Mouse (Mus musculus) T-helper 1 cell (primary cell): ENCODE data around the gene Elk3.

Experiments
- in situ Hi-C: fragments of 300-600 bp; cut with MboI, MseI; formaldehyde crosslinking; loops from one replicate; pipeline ENCODE4 v1.15.1; 2025; ENCODE audit warnings: high pct_unique_total_duplicates

The Elk3 gene

DNA sequence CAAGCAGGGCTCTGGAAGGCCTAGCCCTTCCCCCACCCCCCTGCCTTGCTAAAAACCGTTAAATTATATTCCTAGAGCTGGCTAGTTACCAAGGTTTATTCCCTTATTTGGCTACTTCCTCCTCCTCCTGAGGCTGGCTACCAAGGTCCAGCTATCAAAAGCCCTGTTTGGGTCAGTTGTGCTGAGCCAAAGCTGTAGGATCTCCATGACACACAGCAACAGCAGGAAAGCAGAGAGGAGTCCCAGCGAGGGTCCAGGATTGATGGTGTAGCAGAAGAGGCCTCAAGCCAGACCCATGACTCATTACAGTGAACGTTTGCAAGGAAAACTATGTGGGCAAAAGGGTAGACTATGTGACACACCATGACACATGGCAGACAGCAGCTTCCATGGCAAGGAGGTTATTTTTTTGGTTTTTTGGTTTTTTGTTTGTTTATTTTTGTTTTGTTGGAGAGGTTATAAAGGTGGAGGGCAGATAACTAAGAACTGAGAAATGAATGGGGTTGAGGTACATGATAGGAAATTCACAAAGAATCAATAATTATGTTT lies 21.4 kb upstream of the Elk3 start:
- in situ Hi-C loops, result no loop called here

DNA sequence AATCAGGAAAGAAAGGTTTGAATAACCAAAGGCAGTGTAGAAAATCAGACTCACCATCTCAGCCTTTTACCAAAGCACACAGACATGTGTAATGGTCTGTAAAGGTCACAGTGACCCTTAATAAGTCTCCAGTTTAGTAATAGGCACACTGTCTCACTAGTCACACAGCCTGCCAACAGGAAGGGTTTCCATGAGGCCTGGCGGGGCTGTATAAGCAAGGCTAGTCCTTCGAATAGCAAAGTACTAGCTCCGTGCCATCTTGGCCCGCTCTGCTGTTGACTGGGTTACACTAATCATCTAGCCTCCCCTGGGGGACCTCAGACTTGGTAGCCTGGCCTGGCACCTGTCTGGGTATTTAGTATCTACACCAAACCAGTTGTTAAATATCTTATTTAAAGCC lies 20.6 kb upstream of the Elk3 start:
- in situ Hi-C loops, result no loop called here

DNA sequence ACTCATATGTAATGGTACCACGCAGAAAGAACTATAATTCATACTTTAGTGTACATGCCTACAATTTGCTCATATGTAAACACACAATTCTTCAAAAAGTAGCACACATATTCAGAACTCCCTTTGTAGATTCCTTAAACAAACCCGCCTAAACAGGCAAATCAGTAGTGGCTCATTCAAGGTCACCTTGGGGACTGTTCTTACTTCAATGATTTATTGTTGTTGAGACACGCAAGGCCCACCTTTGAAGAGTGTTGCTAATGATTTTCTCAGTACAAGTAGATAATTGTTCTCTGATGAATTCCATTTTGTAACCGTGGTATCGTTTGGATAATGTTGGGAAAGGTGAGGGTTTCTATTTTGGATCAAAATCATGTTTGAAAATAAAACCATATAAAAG lies 17.4 kb upstream of the Elk3 start:
- in situ Hi-C loops, result no loop called here

DNA sequence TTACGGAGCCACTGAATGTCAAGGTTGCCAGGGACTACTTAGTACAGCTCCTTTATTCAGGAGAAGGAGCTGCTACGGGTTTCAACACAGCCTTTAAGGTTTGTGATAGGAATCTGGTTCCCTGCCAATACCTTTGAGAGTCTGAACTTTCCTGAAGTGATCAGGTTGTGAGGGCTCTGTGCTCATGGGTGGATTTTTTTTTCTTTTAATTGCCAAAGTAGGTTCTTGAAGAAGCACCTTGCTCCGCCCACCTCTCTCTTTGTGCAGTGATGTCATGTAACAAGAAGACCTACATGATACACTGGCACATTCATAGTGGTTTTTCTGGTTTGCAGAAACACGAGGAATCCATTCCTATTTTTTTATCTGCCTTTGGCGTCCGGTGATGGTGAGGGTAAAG lies 16.3 kb upstream of the Elk3 start:
- in situ Hi-C loops, result no loop called here

DNA sequence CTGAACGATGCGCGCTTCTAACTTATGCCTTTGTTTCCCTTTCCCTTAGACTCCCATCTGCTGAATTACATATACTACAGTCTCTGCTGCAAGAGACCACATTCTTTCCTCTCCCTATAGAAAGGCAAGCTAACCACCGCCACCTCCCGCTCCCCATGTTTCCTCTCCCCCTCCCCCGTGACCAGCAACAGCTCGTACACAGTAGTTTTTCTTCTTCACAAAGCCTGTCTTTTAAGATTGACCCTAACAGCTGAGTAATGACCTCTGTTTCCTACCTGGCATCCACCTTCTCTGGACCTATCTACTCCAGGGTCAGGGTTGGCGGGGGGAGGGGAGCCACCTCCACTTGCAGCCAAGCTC lies 15.8 kb upstream of the Elk3 start:
- in situ Hi-C loops, result no loop called here

DNA sequence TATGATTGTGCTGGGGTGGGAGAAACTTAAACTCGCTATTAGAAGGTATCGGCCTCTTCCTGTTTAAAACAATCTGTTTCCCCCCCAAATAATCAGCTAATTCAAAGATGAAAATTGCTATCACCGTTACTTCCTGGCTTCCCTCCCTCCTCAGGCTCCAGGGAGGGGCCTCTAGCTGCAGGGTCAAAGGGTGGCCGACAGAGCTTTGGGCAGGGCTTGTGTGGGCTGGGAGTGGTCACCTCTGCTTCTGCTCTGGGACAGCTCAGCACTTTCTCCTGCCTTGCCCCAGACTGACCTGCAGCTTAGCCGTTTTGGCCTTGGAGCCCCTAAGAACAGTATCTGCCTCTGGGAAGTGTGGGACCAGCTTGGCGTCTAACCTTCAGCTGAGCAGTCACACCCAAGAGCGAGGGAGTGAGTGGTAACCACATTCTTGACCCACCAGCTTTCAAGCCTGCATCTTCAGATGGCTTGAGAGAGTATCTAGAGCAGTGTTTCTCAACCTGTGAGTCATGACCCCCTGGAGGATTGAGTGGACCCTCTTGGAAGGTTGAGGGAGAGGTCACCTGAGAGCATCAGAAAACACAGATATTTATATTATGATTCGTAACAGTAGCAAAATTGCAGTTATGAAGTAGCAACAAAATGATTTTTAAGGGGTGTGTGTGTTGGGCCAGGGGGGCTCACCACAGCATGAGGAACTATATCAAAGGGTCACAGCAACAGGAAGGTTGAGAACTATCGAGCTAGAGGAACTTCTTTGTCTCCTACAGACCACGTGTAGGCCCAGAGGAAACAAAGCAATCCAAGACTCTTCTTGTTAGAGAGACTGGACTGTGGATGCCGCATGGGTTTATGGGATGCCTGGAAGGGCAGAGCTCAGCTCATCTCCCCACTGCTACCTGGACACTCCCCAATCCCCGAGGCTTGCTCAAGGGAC lies 15.1 kb upstream of the Elk3 start:
- in situ Hi-C loops, result no loop called here

DNA sequence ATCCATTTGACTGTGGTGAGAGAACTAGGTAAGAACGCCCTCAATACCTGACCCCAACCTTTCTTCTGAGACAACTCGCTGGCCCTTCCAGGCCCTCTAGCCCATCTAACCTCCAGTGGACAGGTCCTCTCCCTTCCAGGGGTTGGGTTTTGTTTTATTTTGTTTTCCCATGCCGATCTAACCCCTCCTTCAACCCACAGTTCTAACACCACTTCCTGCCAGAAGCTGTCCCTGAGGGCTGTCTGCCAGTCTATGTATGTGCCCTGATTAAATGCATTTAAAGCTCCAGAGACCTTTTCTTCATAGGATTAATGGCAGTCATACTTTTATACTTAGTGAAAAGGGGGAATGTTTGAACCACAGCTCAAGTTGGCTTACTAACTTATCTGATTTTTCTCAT lies 14.4 kb upstream of the Elk3 start:
- in situ Hi-C loops, result no loop called here

DNA sequence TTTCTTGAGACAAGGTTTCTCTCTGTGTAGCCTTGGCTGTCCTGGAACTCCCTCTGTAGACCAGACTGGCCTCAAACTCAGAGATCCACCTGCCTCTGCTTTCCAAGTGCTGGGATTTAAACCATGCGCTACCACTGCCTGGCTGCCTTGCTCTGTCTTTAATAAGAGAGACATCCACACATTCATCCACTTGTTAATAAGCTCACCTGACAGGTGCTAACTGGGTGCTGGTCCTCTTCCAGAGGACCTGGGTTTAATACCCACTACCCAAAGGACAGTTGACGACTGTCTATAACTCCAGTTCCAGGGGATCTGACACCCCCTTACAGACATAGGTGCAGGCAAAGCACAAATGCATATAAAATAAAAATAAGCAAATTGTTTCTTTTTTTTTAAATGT lies 13.5 kb upstream of the Elk3 start:
- in situ Hi-C loops, result no loop called here

DNA sequence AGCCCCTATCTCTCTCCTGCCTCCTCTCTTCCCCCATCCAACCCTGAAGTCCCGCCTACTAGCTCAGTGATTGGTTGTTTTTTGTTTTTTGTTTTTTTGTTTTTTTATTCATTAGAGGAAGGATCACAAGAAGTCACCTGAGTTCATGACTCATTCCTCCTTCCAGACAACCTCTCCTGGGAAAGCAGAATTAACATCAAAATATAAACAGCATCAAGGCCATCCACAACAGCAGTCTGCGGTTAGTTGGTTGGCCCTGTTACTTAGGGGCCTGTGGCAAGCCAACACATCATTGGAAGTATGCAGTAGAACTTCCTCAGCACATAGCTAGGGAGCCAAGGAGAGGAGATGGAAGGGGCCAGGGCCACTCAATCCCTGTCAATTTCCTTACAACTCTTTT lies 12.7 kb upstream of the Elk3 start:
- in situ Hi-C loops, result no loop called here

DNA sequence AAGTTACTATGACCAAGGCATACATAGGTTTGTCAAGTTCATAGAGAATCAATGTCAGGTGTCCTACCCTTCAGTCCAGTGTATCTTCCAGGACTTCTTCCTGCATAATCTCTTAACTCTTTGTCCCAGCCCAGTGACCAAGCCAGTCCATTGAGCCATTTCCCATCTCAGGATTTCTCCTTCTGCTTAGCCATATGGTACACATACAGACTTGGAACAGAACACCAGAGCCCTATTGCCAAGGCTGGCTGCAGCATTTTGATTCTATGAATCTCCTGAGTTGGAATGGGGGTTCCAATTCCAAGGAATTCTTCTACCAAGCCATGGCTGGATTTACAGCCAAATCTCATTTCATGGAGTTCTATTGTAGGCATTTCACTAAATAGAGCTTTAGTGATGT lies 10.8 kb upstream of the Elk3 start:
- in situ Hi-C loops, result no loop called here

DNA sequence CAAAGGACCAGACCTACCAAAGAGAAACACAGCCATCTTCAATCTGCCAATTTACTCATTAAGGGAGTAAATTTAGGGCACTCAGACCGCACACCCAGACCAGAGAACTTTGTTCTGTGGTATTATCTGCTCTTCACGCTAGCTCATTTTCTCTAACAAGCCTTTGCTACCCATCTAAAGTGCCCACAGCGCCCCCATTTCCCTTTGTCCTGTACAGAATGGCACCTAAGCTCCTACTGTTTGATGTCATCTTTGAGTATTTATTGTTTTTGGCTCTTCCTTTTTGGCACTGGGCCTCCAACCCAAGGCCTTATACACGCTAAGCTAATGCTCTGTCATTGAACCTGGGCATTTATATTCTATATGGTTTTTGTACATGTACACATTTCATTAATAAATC lies 9.2 kb upstream of the Elk3 start:
- in situ Hi-C loops, result no loop called here

DNA sequence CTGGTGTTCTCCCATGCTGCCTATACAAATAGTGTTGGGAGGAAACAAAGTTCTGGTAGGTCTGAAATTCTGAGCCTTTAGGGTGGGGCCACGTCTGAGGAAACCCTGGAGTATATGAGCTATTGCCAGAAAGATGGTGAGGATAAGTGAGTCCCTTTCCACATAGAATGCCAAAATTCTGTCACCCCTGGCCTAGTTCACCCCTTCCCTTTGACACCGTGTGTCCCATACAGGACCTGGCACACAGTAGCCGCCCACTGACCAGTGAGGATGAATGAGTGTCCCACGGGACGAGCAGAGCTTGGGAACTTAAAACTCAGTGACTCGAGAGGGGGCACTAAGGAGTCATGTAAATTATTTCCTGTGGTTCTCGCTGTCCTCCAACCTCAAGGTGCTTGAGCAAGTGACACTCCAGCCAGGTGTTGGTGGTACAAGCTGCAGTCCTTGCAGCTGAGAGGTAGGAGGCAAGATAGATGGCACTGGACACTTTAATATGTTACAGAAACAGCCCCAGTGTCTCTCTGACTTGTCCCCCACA lies 8.7 kb upstream of the Elk3 start:
- in situ Hi-C loops, result no loop called here

DNA sequence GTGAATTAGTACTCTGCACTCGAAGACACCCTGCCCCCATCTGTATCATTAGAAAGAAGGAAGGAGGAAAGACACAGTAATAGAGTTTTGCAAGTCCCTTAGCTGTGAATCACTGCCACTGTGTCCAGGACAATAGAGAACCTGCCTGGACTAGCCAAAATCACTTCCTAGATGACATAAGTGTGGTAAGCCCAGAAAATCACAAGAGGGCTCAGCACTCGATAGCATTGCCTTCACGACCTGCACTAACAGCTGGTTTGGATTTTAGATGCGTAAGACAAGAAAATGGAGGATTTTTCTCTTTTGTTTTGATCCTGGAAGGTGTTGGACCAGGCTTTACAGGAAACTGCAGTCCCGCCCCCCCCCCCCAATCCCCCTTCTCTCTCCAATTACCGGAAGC lies 6.0 kb upstream of the Elk3 start:
- in situ Hi-C loops, result no loop called here

DNA sequence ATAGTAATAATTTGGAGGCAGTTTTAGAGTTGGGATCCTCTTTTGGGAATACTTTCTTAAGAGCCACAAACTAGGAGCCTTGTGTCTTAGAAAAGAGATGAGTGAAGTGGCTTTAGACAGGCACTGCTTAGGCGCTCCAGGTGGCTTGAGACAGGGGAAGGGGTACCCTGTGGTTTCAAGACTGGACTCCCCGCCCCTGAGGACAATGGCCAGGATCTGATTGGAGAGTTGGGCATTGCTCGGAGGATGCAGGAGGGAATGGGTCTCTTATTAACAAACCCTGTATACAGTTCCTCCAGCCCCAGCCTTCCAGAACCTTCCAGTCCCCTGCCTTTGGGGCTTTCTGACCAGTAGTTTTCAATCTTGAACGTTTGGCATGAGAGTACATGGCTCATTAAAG lies 641 bp upstream of the Elk3 start:
- in situ Hi-C loops, result no loop called here

DNA sequence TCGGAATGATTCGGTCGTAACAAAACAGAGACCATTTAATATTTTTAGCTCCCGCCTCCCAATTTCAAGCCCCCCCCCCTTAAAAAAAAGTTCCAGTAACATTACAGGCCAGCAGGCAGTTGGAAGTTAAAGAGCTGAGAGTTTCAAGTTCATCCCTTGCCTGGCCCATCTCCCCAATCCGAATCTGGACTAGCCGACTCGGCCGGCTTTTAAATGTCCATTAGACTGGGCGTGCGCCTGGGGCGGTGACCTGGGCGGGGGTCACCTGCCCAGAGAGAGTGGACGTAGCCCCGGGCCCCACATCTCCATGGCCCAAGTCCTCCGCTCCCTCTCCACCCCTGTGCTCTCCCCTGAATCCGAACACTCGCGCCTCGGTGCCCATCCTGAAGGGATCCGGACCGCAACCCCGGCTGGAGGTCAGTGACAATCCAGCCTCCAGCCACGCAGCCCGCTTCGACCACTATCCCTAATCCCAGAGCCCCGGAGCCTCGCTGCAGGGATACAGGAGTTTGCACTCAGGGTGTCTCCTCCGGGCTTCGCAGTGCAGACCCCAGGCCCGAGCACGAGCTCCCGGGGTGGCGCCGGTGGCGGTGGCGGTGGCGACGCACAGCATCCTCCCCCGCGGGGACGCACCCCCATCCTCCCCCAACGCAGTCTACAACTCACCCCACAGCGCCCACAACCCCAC lies 857 bp downstream of the Elk3 start:
- in situ Hi-C loops, result no loop called here

DNA sequence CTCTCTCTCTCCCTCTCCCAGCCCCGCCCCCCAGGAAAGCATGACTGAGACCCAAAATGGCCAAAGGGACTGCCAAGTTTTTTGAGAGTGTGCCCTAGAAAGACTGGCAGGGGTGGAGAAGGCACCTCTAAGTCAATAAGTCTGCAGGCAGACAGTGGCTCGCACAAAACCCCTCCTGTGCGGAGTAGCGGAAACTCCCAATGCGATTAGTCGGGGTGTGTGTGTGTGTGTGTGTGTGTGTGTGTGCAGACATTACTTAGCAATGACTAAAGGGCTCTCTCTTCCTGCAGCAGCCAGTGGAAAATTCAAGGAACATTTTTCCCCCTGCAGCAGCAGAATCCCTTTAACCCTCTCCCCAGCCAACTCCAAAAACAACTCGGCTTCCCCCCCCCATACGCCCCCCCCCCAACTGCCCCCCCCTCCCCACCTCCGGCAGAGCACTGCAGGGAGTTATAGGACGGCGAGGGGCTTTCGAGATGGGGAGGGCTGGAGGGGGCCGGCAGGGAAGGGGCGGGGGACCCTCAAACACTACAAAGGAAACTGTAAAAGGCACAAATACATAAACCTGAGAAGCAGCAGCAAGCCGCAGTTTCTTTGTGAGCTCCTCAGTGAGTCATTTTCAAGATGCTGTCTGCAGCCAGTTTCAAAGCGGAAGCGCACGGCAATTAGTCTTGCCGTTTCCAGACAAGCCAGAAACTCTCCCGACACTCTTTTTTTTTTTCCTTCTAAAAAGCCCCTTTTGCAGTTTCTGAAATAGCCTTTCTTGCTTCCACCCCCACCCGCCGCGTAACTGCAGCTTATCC lies 1.6 kb downstream of the Elk3 start:
- in situ Hi-C loops, result no loop called here

DNA sequence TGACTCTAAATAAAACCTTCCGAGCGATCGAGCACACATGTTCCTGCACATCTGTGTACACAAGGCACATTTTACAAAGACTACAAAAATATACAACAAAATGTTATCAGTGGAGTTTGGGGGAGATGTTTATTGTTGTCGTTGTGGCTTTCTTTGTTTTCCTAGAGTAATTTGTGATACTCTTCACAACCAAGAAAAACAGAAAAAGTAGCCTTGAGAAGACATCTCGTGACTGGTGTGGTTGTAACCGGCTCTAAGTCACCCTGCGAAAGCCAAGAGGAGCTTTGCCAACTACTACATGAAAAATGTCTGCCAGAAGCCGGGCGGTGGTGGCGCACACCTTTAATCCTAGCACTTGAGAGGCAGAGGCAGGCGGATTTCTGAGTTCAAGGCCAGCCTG lies 4.6 kb downstream of the Elk3 start:
- in situ Hi-C loops, result no loop called here

DNA sequence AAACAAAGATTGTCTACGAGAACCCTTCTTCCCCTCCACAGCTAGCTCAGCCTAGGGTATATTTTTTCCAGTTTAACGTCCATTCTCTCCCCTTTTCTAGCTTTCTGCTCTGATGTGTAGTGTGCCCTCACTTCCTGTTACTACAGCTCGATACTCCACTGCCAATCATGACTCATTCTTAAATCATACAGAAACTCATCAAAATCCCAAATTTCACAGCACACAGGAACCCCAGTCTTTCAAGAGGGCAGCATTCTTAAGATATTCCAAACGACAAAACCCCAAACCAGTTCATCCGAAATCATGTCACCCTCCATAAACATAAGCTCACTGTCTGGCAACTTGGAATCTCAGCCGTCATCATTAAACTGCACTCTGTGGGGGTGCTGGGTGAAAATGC lies 5.0 kb downstream of the Elk3 start:
- in situ Hi-C loops, result no loop called here

DNA sequence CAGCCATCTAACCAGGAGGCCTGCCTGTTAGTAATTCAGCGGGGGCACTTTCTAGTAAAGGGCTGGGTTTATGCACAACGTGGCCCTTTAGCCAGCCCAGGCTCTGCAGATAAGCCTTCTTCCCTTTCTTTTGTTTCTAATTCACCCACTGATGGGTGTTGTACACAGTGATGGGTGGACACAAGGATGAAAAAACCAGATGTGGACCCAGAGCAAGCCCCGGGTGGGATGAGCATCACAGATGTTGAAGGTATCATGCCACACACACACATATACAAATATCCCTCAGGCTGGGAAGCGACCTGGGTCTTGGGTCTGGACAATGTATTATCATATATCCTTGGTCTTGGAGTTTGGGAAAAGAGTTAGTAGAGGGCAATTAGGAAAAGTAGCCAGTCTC lies 7.7 kb downstream of the Elk3 start:
- in situ Hi-C loops, result loop anchor here (5.0 kb wide), 1 partner anchor 44 kb away; no protein-coding TSS in a partner anchor

DNA sequence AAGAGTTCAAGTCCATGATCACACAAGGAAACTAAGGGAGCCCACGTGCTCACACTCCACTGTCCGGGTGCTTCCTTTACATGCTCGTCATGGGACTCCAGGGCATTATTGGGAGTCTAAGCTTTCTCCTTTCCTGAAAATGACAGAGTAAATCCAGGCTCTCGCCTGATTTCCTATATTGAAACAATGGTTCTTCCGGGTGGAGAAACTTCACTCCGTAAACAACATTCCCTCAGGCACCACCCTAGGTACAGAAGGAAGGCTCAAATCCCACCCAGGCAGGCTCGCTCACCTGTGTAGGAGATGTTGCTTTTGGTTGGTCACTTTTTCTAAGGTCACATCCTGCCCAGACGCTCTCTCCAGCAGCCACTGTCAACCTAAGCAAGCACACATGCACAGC lies 9.1 kb downstream of the Elk3 start:
- in situ Hi-C loops, result loop anchor here (5.0 kb wide), 1 partner anchor 45 kb away; no protein-coding TSS in a partner anchor

DNA sequence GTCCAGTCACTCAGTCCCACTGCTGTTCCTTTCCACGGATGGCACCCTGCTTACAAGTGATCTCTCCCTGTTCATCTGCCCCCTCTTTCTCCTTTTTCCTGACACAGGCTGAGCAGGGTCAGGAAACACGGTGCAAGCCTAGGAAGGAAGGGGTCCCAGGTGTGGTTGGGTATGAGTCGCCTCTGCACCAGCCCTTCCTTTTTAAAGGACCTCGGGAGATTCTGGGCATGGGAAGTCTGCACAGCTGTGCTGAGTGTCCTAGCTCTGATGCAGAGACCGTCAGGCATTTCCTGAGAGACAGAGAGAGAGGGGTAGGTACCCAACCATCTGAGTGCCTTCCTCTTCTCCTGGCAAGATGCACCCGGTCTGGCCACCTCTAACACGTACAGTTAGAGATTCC lies 12.7 kb downstream of the Elk3 start:
- in situ Hi-C loops, result no loop called here

DNA sequence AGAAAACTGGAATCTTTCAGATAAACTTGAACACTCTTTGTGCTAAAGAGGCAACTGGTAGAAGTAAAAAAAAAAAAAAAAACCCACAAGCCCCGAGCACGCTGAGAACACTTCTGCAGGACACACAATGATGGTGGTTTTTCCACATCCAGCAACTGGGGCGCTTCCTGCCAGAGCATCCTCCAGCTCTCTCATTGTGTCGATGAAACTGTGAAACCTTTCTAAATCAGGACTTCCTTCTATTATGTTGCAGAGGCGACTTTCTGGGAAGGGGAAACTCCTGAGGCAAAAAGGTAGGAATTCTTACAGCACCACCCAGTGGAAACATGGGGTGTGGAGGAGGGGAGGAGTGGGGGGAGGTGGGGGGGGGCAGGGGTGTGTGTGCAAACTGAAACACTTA lies 13.2 kb downstream of the Elk3 start:
- in situ Hi-C loops, result no loop called here
